Mouse (Mus musculus) limb, embryonic 12.5 days (tissue): ENCODE measurements around the gene Zfp598. TPM values are rescaled to one million over a fixed set of nuclear protein-coding genes. Genes with fewer than 3 reads are reported as not detected.
A peak's percentile ranks its signal among the peaks of the same experiment; 100 is the strongest.
"Not testable (repeated sequence)": the region's sequence is repeated elsewhere in the genome, so short reads cannot be mapped to it uniquely, and the experiment has no call there.

Experiments used
- ATAC-seq: fragments of 200-750 bp; cut with Nextera tagmentation; 2 replicates; pipeline ENCODE4 v1.8.0; 2017; ENCODE audit warnings: low read depth, moderate TSS enrichment; ENCODE audit not compliant: insufficient number of reproducible peaks, insufficient read depth, low FRiP score, low TSS enrichment
- H3K27ac ChIP-seq: fragments of 300-500 bp; sonication (generic); 2 replicates; pipeline ENCODE4 v1.5.1; 2016; ENCODE audit warnings: mild to moderate bottlenecking, moderate library complexity
- H3K27me3 ChIP-seq: fragments of 300-500 bp; sonication (generic); 2 replicates; pipeline ENCODE4 v1.6.1; 2016; ENCODE audit warnings: mild to moderate bottlenecking, moderate library complexity
- H3K36me3 ChIP-seq: fragments of 300-500 bp; sonication (generic); 2 replicates; pipeline ENCODE4 v1.6.1; 2016; ENCODE audit warnings: mild to moderate bottlenecking, moderate library complexity
- H3K4me1 ChIP-seq: fragments of 300-500 bp; sonication (generic); replicated peaks from 2 replicates; pipeline ENCODE4 v1.6.1; 2016
- H3K4me2 ChIP-seq: fragments of 300-500 bp; sonication (generic); 2 replicates; pipeline ENCODE4 v1.6.1; 2016; ENCODE audit warnings: mild to moderate bottlenecking, moderate library complexity
- H3K4me3 ChIP-seq: fragments of 300-500 bp; sonication (generic); replicated peaks from 2 replicates; pipeline ENCODE4 v1.5.1; 2016; ENCODE audit warnings: mild to moderate bottlenecking
- H3K9ac ChIP-seq: fragments of 300-500 bp; sonication (generic); replicated peaks from 2 replicates; pipeline ENCODE4 v1.6.1; 2016; ENCODE audit warnings: mild to moderate bottlenecking, moderate library complexity
- H3K9me3 ChIP-seq: fragments of 300-500 bp; sonication (generic); 2 replicates; pipeline ENCODE4 v1.6.1; 2016; ENCODE audit warnings: mild to moderate bottlenecking, moderate library complexity
- WGBS: fragments of 180-500 bp; shearing (Covaris S2); methylation state at CpG from one replicate; pipeline ENCODE4 v1.1.7; 2016; 5-methylcytosine and 5-hydroxymethylcytosine counted together
- polyA plus RNA-seq: library from polyadenylated mRNA; unstranded; fragments of >200 nt; fragmentation: Nextera tagmentation; extraction: Ambion mirVana; gene quantifications from 2 replicates; pipeline ENCODE4 v1.2.1, GENCODE M21; 2016

Zfp598 gene
- polyA plus RNA-seq, 1 experiment from 2014 or later, result 24.5 TPM

GRCm38 (mm10) chr17:24667416-24667815, 2.1 kb upstream of the Zfp598 start:
- no peaks in the 10 kb centered on the region for H3K27me3 ChIP-seq
- H3K27ac ChIP-seq, result no peak overlapping the region
- H3K9ac ChIP-seq, result no peak overlapping the region
- 26% methylated on average over 6 of the region's 6 CpGs for WGBS
- no peak overlapping the region for H3K4me3 ChIP-seq
- H3K9me3 ChIP-seq, result no peaks in the 10 kb centered on the region
- no peak for ATAC-seq
- peaks cover 28% of the 10 kb centered on the region for H3K4me1 ChIP-seq
- no peaks in the 10 kb centered on the region for H3K36me3 ChIP-seq
- H3K4me2 ChIP-seq, result no peak overlapping the region

GRCm38 (mm10) chr17:24669214-24669544, 308 bp upstream of the Zfp598 start:
- Histone ChIP-seq H3K4me3 (peak overlapping the region; percentile 99), H3K4me2 (peak overlapping the region; percentile 85), H3K4me1 (peaks cover 31% of the 10 kb centered on the region), H3K27ac (peak overlapping the region; percentile 86), H3K9ac (peak overlapping the region; percentile 97; the same call in 1 of the 2 replicates)
- peak; percentile 42 for ATAC-seq
- not testable (repeated sequence) for H3K27me3 ChIP-seq, H3K36me3 ChIP-seq, H3K9me3 ChIP-seq
- 12% methylated on average over 15 of the region's 15 CpGs for WGBS

DNA sequence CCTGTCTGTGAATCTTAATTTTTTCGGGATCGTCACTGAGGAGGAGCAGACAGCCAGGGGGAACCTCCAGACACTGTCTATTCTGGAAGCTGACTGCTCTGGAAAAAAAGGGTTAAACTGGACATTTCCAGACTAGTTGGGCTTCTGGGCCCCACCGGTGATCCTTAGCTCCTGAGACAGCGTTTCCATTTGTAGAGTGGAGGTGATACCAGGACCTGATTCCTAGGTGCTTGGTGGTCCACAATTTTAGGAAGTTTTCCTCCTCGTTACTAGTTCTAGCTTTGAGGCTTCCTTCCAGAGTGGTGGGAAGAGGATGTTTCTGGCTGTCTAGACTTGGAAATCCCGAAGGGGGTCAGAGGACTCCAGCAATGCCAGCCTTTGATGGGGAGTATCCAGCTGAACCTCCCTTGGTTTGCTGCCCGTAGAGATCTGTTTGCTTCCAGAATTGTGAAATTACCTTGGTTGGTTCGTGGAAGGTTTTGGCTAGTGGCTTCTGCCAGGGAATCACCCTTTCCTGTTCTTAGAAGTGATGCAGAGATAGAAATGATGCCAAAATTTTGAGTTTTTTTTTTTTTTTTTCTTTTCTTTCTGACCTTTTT, 858 bp downstream of the Zfp598 start:
- H3K27ac ChIP-seq, result peak overlapping the region; percentile 86
- no peaks in the 10 kb centered on the region for H3K27me3 ChIP-seq
- 12% methylated on average over 8 of the region's 8 CpGs for WGBS
- 0 out of 2 replicates have a peak, but pooled peaks cover 4% of the 10 kb centered on the region for H3K36me3 ChIP-seq
- no peaks in the 10 kb centered on the region for H3K9me3 ChIP-seq
- ATAC-seq, result no peak
- peaks cover 31% of the 10 kb centered on the region for H3K4me1 ChIP-seq
- peak overlapping the region; percentile 99 for H3K4me3 ChIP-seq
- H3K4me2 ChIP-seq, result peak overlapping the region; percentile 85
- H3K9ac ChIP-seq, result peak overlapping the region; percentile 97

DNA sequence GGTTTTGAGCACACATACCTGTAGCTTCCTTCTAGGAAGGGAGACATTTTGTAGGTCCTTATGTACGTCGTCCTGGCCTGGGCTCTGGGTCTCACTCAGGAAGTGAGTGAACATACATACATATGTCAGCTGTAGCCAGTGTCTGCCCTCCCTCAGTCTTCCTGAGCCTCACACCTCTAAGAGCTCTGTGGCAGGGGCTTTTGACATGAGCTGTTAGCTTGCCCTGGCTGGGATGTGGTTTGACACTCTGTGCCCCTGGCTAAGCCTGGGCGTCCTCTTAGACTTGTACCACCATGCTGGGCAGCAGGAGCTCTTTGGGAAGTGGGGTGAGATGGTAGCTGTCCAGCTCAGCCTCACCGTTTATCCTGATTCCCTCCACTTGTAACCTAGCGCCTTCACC, 1.9 kb downstream of the Zfp598 start:
- peaks cover 31% of the 10 kb centered on the region for H3K4me1 ChIP-seq
- no peak for ATAC-seq
- WGBS, result 80% methylated on average over 5 of the region's 5 CpGs
- peaks cover 4% of the 10 kb centered on the region; the same call in 1 of the 2 replicates for H3K36me3 ChIP-seq
- H3K27ac ChIP-seq, result no peak overlapping the region
- no peaks in the 10 kb centered on the region for H3K9me3 ChIP-seq
- 0 out of 2 replicates have a peak overlapping the region, but pooled peaks have one; percentile 99 for H3K4me3 ChIP-seq
- H3K9ac ChIP-seq, result peak overlapping the region; percentile 44
- no peaks in the 10 kb centered on the region for H3K27me3 ChIP-seq
- peak overlapping the region; percentile 85 for H3K4me2 ChIP-seq

DNA sequence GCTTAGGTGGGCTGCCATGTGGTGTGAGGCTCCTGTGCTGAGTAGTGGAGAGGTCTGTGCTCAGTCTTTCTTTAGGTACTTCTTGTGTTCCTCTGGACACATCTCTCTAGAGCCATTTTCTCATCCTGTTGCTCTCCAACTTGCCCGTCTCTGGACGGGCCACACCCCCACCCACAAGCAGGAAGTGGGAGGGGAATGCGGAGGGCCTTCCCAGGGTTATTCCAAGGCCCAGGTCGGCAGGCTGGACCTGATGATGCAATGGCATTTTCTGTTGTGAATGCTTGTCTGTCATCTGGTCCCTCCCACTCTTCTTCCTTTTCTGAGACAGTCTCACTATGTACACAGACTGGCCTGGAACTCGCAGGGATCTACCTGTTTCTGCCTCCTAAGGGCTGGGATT, 2.7 kb downstream of the Zfp598 start:
- no peaks in the 10 kb centered on the region for H3K27me3 ChIP-seq
- peak overlapping the region; percentile 85 for H3K4me2 ChIP-seq
- H3K27ac ChIP-seq, result no peak overlapping the region
- H3K9ac ChIP-seq, result peak overlapping the region; percentile 44
- ATAC-seq, result no peak
- WGBS, result 22% methylated on average over 5 of the region's 5 CpGs
- H3K36me3 ChIP-seq, result peaks cover 12% of the 10 kb centered on the region
- H3K9me3 ChIP-seq, result no peaks in the 10 kb centered on the region
- H3K4me1 ChIP-seq, result peaks cover 31% of the 10 kb centered on the region
- no peak overlapping the region for H3K4me3 ChIP-seq

GRCm38 (mm10) chr17:24674277-24674676, 4.8 kb downstream of the Zfp598 start:
- Histone ChIP-seq H3K9ac (peak overlapping the region; percentile 40; the same call in 1 of the 2 replicates), H3K9me3 (no peaks in the 10 kb centered on the region), H3K36me3 (peaks cover 33% of the 10 kb centered on the region), H3K4me1 (peaks cover 25% of the 10 kb centered on the region), H3K27ac (no peak overlapping the region), H3K27me3 (no peaks in the 10 kb centered on the region), H3K4me3 (no peak overlapping the region), H3K4me2 (no peak overlapping the region)
- WGBS, result 85% methylated on average over 7 of the region's 7 CpGs
- no peak for ATAC-seq

DNA sequence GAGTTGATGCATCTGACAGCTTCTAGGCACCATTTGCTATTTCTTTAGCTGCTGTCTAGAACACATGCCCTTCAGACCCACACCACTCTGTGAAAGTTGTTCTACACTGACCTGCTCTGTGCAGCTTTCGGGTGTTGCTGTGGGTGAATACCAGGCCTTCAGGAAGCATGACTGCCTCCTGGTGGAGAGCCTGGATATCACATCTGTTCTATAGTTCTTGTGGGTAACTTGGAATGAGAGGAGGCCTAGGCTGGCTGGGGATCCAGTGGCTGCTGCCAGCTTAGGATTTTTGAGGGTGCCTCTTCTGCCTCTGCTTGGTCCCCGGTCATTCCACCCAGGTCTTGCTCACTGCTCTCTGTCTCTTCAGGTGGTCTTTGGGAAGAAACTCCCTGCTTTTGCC, 6.7 kb downstream of the Zfp598 start:
- WGBS, result 63% methylated on average over 2 of the region's 2 CpGs
- H3K27ac ChIP-seq, result no peak overlapping the region
- H3K4me3 ChIP-seq, result no peak overlapping the region
- no peak overlapping the region for H3K4me2 ChIP-seq
- no peaks in the 10 kb centered on the region for H3K27me3 ChIP-seq
- no peak overlapping the region for H3K9ac ChIP-seq
- H3K9me3 ChIP-seq, result no peaks in the 10 kb centered on the region
- ATAC-seq, result no peak
- H3K4me1 ChIP-seq, result peaks cover 15% of the 10 kb centered on the region
- peaks cover 53% of the 10 kb centered on the region for H3K36me3 ChIP-seq

- H3K4me1 ChIP-seq, result peaks cover 8% of the 10 kb centered on the region
- no peak overlapping the region for H3K4me3 ChIP-seq
- H3K36me3 ChIP-seq, result peaks cover 59% of the 10 kb centered on the region
- no peaks in the 10 kb centered on the region for H3K9me3 ChIP-seq
- H3K27me3 ChIP-seq, result no peaks in the 10 kb centered on the region
- ATAC-seq, result no peak
- no peak overlapping the region for H3K27ac ChIP-seq
- H3K4me2 ChIP-seq, result no peak overlapping the region
- 91% methylated on average over 5 of the region's 5 CpGs for WGBS
- H3K9ac ChIP-seq, result no peak overlapping the region
These were observed 7.4 kb downstream of the Zfp598 start for GRCm38 (mm10) chr17:24676877-24677276.

DNA sequence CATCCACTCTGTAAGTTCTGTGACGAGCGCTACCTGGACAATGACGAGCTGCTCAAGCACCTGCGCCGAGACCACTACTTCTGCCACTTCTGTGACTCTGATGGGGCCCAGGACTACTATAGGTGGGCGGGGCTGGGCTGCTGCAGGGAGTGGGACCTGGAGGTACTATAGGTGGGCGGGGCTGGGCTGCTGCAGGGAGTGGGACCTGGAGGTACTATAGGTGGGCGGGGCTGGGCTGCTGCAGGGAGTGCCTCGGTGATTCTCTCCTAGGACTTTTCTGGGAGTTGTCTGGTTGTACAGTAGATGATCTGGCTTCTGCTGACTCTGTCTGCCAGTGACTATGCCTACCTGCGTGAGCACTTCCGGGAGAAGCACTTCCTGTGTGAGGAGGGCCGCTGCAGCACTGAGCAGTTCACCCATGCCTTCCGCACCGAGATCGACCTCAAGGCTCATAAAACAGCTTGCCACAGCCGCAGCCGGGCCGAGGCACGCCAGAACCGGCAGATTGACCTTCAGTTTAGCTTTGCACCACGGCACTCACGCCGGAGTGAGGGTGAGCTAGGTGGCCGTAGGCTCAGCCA, 8.1 kb downstream of the Zfp598 start:
- H3K4me1 ChIP-seq, result peaks cover under 1% of the 10 kb centered on the region; the same call in 1 of the 2 replicates
- no peak overlapping the region for H3K27ac ChIP-seq

DNA sequence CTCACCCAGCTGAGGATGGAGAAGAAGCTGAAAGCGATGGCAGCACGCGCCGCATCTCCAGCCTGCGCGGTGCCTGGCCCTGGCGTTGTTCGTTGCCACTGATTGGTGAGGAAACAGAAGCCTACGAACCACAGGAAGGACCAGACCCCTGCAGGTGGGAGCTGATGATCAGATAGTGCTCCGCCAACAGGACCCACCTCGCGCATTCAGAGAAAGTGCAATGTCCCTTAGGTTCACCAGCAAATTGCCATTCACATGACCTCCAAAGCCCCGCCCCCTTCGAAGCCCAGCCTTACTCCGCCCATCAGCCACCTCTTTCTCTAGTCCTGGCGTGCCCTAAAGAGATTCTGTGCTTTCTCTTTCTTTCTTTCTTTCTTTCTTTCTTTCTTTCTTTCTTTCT, 17.0 kb downstream of the Zfp598 start:
- 22% methylated on average over 16 of the region's 16 CpGs for WGBS
- no peak for ATAC-seq
- peaks cover 15% of the 10 kb centered on the region for H3K4me1 ChIP-seq
- no peaks in the 10 kb centered on the region for H3K9me3 ChIP-seq
- H3K27ac ChIP-seq, result no peak overlapping the region
- no peak overlapping the region for H3K9ac ChIP-seq
- H3K4me3 ChIP-seq, result peak overlapping the region; percentile 16; the same call in 1 of the 2 replicates
- H3K4me2 ChIP-seq, result peak overlapping the region; percentile 44
- peaks cover 56% of the 10 kb centered on the region for H3K27me3 ChIP-seq
- H3K36me3 ChIP-seq, result peaks cover 11% of the 10 kb centered on the region

More for the DNA sequence above, 8.1 kb downstream of the Zfp598 start:
- 86% methylated on average over 24 of the region's 24 CpGs for WGBS
- H3K4me2 ChIP-seq, result no peak overlapping the region
- H3K4me3 ChIP-seq, result no peak overlapping the region
- no peak for ATAC-seq
- H3K27me3 ChIP-seq, result no peaks in the 10 kb centered on the region
- H3K9me3 ChIP-seq, result no peaks in the 10 kb centered on the region
- H3K36me3 ChIP-seq, result peaks cover 67% of the 10 kb centered on the region
- H3K9ac ChIP-seq, result no peak overlapping the region

- Histone ChIP-seq H3K36me3 (peaks cover 8% of the 10 kb centered on the region), H3K27me3 (peaks cover 61% of the 10 kb centered on the region), H3K9ac (peak overlapping the region; percentile 37; the same call in 1 of the 2 replicates), H3K4me3 (peak overlapping the region; percentile 29), H3K4me2 (peak overlapping the region; percentile 52), H3K4me1 (peaks cover 15% of the 10 kb centered on the region), H3K9me3 (no peaks in the 10 kb centered on the region), H3K27ac (no peak overlapping the region)
- no peak for ATAC-seq
- WGBS, result 3% methylated on average over 25 of the region's 25 CpGs
These were observed 17.7 kb downstream of the Zfp598 start for GRCm38 (mm10) chr17:24687146-24687595.
